Mouse (Mus musculus) liver, postnatal 0 days (tissue): ENCODE data around the gene Tcte1. TPM values are rescaled to one million over a fixed set of nuclear protein-coding genes. Genes with fewer than 3 reads are reported as not detected.
A peak's percentile ranks its signal among the peaks of the same experiment; 100 is the strongest.

Experiments
- ATAC-seq: fragments of 200-750 bp; cut with Nextera tagmentation; 2 replicates; pipeline ENCODE4 v1.8.0; 2017; ENCODE audit warnings: mild to moderate bottlenecking, moderate library complexity
- DNase-seq: peaks from one replicate; pipeline ENCODE4 v3.0.0-alpha.2; 2016
- H3K27ac ChIP-seq: fragments of 300-500 bp; sonication (generic); 2 replicates; pipeline ENCODE4 v1.5.1; 2014; ENCODE audit warnings: antibody characterized with exemption, moderate library complexity, mild to moderate bottlenecking, low read depth
- H3K27me3 ChIP-seq: fragments of 300-500 bp; sonication (generic); 2 replicates; pipeline ENCODE4 v1.6.1; 2014; ENCODE audit warnings: low read length, control low read depth, mixed read lengths; ENCODE audit not compliant: insufficient read depth
- H3K36me3 ChIP-seq: fragments of 300-500 bp; sonication (generic); replicated peaks from 2 replicates; pipeline ENCODE4 v1.6.1; 2014; ENCODE audit warnings: mild to moderate bottlenecking, control low read depth, low read length, moderate library complexity, mixed read lengths; ENCODE audit not compliant: insufficient read depth
- H3K4me1 ChIP-seq: fragments of 300-500 bp; sonication (generic); 2 replicates; pipeline ENCODE4 v1.6.1; 2014; ENCODE audit warnings: antibody characterized with exemption, mild to moderate bottlenecking, control low read depth; ENCODE audit not compliant: insufficient read depth
- H3K4me2 ChIP-seq: fragments of 300-500 bp; sonication (generic); 2 replicates; pipeline ENCODE4 v1.6.1; 2014; ENCODE audit warnings: low read depth, mild to moderate bottlenecking, low read length, moderate library complexity, mixed read lengths
- H3K4me3 ChIP-seq: fragments of 300-500 bp; sonication (generic); 2 replicates; pipeline ENCODE4 v1.5.1; 2014; ENCODE audit warnings: low read depth, low read length
- H3K9ac ChIP-seq: fragments of 300-500 bp; sonication (generic); replicated peaks from 2 replicates; pipeline ENCODE4 v1.6.1; 2014; ENCODE audit warnings: mild to moderate bottlenecking, moderate library complexity
- H3K9me3 ChIP-seq: fragments of 300-500 bp; sonication (generic); 2 replicates; pipeline ENCODE4 v1.6.1; 2016; ENCODE audit warnings: mild to moderate bottlenecking, control low read depth, low read length, mixed read lengths
- CTCF ChIP-seq: sonication (generic); IDR thresholded peaks from 2 replicates; pipeline ENCODE4 v1.5.1; 2016; ENCODE audit warnings: antibody characterized with exemption, low read depth
- EP300 ChIP-seq: IDR thresholded peaks from 2 replicates; pipeline ENCODE4 v1.6.1; 2016; ENCODE audit warnings: antibody characterized with exemption, low read depth, mild to moderate bottlenecking
- WGBS: fragments of 180-500 bp; shearing (Covaris S2); extraction: QIAGEN DNeasy Blood & Tissue Kit; methylation state at CpG from one replicate; pipeline ENCODE4 v1.1.7; 2014; ENCODE audit not compliant: insufficient replicate concordance; 5-methylcytosine and 5-hydroxymethylcytosine counted together
- polyA plus RNA-seq: library from polyadenylated mRNA; unstranded; fragments of >200 nt; fragmentation: Nextera tagmentation; extraction: Ambion mirVana; gene quantifications from 2 replicates; pipeline ENCODE4 v1.2.1, GENCODE M21; 2015

Tcte1 gene
- polyA plus RNA-seq, 1 experiment from 2014 or later: not detected

- TF ChIP-seq CTCF (no peak), EP300 (no peak)
- ATAC-seq (no peak), DNase-seq (no peak)
- 24% methylated on average over 1 of the region's 1 CpGs for WGBS
- no peak overlapping the region for H3K4me3 ChIP-seq
- H3K9me3 ChIP-seq: no peaks in the 10 kb centered on the region
- no peaks in the 10 kb centered on the region for H3K36me3 ChIP-seq
- H3K27me3 ChIP-seq: peaks cover 74% of the 10 kb centered on the region
- no peak overlapping the region for H3K9ac ChIP-seq
- peaks cover 5% of the 10 kb centered on the region; the same call in 1 of the 2 replicates for H3K4me1 ChIP-seq
- H3K27ac ChIP-seq: no peak overlapping the region
- H3K4me2 ChIP-seq: no peak overlapping the region
Observed at GRCm38 (mm10) chr17:45543115-45543514, 19.9 kb downstream of the Tcte1 start.

- ATAC-seq (no peak), DNase-seq (no peak)
- no peak for TF ChIP-seq CTCF
- no peak for TF ChIP-seq EP300
- Histone ChIP-seq H3K4me2 (no peak overlapping the region), H3K4me1 (peaks cover 9% of the 10 kb centered on the region), H3K9me3 (no peaks in the 10 kb centered on the region), H3K27me3 (peaks cover 83% of the 10 kb centered on the region), H3K4me3 (no peak overlapping the region), H3K36me3 (no peaks in the 10 kb centered on the region), H3K9ac (no peak overlapping the region), H3K27ac (no peak overlapping the region)
- 6% methylated on average over 24 of the region's 24 CpGs for whole genome bisulfite sequencing
Observed at GRCm38 (mm10) chr17:45544001-45544872, 21.0 kb downstream of the Tcte1 start.

GRCm38 (mm10) chr17:45544873-45545277 is 21.6 kb downstream of the Tcte1 start:
- H3K4me2 ChIP-seq: peak overlapping the region; percentile 18; the same call in 1 of the 2 replicates
- 6% methylated on average over 32 of the region's 46 CpGs for WGBS

GRCm38 (mm10) chr17:45545278-45545961 is 22.2 kb downstream of the Tcte1 start:
- peaks cover 88% of the 10 kb centered on the region for H3K27me3 ChIP-seq
- peak overlapping the region; percentile 18; the same call in 1 of the 2 replicates for H3K4me2 ChIP-seq
- H3K9ac ChIP-seq: no peak overlapping the region
- peak overlapping the region; percentile 6; the same call in 1 of the 2 replicates for H3K4me3 ChIP-seq
- H3K9me3 ChIP-seq: no peaks in the 10 kb centered on the region
- H3K4me1 ChIP-seq: peaks cover 10% of the 10 kb centered on the region
- no peaks in the 10 kb centered on the region for H3K36me3 ChIP-seq
- 4% methylated on average over 74 of the region's 74 CpGs for WGBS
- no peak overlapping the region for H3K27ac ChIP-seq
- ATAC-seq: no peak
- TF ChIP-seq CTCF (no peak), EP300 (no peak)
- DNase-seq: no peak

More at GRCm38 (mm10) chr17:45544873-45545277, 21.6 kb downstream of the Tcte1 start:
- H3K27ac ChIP-seq: no peak overlapping the region
- peaks cover 86% of the 10 kb centered on the region for H3K27me3 ChIP-seq
- no peak overlapping the region for H3K9ac ChIP-seq
- DNase-seq: no peak
- no peak for TF ChIP-seq CTCF
- no peak for TF ChIP-seq EP300
- peak overlapping the region; percentile 6; the same call in 1 of the 2 replicates for H3K4me3 ChIP-seq
- H3K9me3 ChIP-seq: no peaks in the 10 kb centered on the region
- ATAC-seq: no peak
- H3K4me1 ChIP-seq: peaks cover 10% of the 10 kb centered on the region
- H3K36me3 ChIP-seq: no peaks in the 10 kb centered on the region

DNA sequence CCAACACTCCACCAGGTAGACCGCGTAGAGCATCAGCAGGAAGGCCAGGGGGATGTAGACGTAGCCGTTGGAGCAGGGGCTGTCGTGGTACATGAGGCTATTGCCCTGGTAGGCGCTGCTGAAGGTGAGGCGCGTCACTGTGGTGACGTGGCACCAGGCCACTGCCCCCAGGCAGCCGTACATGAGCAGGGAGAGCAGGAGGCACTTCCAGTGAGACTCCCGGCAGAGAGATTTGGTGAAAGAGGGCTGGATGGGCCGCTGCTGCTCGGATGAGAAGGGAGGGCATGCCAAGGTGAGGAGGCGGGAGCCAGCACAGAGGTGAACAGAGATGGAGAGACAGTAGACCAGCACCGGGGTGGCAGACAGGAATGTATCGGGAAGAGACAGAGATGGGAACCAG is 23.7 kb downstream of the Tcte1 start:
- ATAC-seq (no peak), DNase-seq (no peak)
- 68% methylated on average over 16 of the region's 16 CpGs for WGBS
- peaks cover 87% of the 10 kb centered on the region for H3K27me3 ChIP-seq
- H3K27ac ChIP-seq: no peak overlapping the region
- H3K9ac ChIP-seq: no peak overlapping the region
- H3K9me3 ChIP-seq: no peaks in the 10 kb centered on the region
- no peak overlapping the region for H3K4me3 ChIP-seq
- no peaks in the 10 kb centered on the region for H3K36me3 ChIP-seq
- no peak overlapping the region for H3K4me2 ChIP-seq
- TF ChIP-seq CTCF (no peak), EP300 (no peak)
- peaks cover 10% of the 10 kb centered on the region for H3K4me1 ChIP-seq

DNA sequence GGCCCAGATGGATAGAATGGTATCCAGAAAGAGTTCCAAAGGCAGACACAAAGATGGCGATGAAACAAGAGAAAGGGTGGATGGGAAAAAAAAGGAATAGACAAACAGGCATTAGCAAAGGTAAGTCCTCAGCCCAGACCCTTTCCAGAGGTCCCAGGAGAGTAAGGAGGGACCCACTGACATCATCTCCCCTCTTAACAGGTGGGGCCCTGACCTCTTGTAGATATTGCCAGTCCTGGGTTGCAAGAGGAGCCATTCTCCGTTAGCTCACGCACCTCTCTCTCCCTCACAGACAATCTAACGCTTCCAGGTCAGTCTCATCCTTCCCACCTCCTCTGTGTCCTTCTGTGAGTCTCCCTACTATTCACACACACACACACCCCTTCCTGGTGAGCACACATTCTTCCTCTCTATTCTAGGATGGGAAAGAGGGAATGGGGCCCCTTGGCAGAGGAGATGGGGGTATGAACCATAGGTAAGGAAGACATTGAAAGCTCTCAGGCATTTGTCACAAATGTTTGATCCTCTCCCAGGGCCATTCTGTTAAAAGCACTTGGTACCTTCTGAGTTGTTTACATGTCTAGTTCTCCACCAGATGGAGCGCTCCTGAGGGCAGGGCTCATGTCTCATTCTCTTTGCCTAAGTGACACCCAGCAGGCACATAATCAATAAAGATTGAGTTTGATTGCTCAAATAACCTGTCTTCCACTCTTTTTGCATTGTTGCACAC is 24.4 kb downstream of the Tcte1 start:
- H3K27ac ChIP-seq: no peak overlapping the region
- no peak overlapping the region for H3K4me2 ChIP-seq
- no peaks in the 10 kb centered on the region for H3K36me3 ChIP-seq
- H3K4me1 ChIP-seq: peaks cover 10% of the 10 kb centered on the region
- TF ChIP-seq CTCF: no peak
- no peak for TF ChIP-seq EP300
- H3K4me3 ChIP-seq: no peak overlapping the region
- no peak overlapping the region for H3K9ac ChIP-seq
- DNase-seq: no peak
- no peaks in the 10 kb centered on the region for H3K9me3 ChIP-seq
- WGBS: 60% methylated on average over 5 of the region's 5 CpGs
- ATAC-seq: no peak
- peaks cover 83% of the 10 kb centered on the region for H3K27me3 ChIP-seq
